Mouse (Mus musculus) inflammation-experienced regulatory T-cells (primary cell): ENCODE data around the gene Olfr1065. TPM values are rescaled to one million over a fixed set of nuclear protein-coding genes. Genes with fewer than 3 reads are reported as not detected.

Source experiments
- polyA plus RNA-seq, 2 experiments: library from polyadenylated mRNA; unstranded; fragments of 100-300 nt; shearing (Covaris generic); gene quantifications; one replicate each; pipeline ENCODE4 v1.2.1; 2017

The Olfr1065 gene
- not detected for polyA plus RNA-seq

DNA sequence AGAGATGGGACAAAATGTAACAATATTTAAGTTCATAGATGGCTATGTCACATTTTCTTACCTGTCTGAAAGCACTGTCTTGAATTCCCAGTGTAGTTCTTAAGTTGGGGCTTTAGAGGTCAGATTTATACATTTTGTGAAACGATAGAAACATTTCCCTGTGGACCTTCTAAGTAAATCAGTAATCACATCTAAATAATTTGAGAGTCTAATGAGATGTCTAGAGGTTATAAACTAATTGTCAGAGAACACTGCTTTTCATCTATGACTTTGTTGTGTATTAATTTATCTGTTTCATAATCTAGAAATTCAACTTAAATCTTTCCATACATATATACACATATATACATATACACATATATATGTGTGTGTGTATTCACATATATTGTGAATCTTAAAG, at the start of gene Olfr1065:
Olfr1065 (minus strand) TSS at position 101 of the 400 bp plus-strand sequence.

DNA sequence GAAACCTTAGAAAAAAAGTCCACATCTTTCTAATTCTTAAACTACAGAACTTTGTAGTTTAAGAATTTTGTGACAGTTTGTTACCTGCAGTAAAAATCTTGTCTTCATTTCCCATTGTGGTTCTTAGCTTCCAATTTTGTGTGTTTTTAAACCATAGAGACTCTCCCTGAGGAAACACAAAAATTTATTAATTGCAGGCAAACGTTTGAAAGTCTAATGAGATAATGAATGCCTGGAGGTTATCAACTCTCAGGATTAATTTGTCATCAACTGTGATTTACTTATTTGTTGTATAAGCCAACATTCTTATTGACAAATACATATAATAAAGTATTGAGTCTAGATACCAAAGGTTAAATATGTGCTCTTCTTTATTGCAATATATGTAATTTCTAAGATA, 36.9 kb upstream of the Olfr1065 start, which contains the start of gene Olfr228:
Olfr228 (minus strand) TSS at position 101 of the 400 bp plus-strand sequence.

GRCm38 (mm10) chr2:86456169-86456568, 5.8 kb upstream of the Olfr1065 start, which contains the start of gene Olfr1066:
Gene Olfr1066 (minus strand): TSS chr2:86456269.

DNA sequence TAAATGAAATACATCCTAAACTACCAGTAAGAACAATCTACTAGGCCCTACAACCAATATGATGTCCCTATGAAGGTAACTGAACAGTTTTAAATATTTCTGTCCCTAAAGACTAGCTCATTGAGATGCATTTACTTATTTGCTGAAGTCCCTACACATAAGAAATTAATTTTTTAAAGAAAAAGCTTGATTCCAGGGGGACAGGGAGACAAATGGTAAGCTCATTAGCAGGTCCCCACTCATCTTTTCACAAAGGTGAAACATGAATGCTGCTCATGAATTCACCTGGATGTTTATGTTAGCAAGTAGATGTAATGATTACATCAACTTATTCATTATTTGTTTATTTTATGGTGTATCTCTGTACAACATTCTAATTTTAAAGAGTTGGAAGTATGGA, 23.7 kb downstream of the Olfr1065 start, which contains the start of gene Olfr1062:
Olfr1062 (minus strand) TSS at position 101 of the 400 bp plus-strand sequence.

DNA sequence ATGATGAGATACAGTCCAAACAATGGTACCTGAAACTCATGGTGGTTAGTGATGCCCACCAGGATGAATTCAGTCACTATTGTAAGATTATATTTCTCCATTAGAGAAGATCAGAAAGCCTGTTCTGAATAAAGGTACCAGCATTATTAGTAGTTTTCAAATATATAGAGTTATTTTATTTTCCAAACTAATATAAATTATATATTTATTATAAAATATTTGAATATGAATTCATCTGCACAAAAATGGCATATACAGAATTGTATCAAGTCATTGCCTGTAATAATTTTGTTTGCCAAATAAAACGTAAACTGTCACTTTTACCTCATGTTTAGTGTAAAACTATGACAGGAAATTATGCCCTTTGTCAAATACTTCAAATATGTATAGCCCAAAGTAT, 36.4 kb downstream of the Olfr1065 start, which contains the start of gene Olfr1061:
Olfr1061 (minus strand) TSS at position 101 of the 400 bp plus-strand sequence.

Other genes with a start within 250 kb of the Olfr1065 start
- not detected for gene Olfr1045, start 247.6 kb downstream of the Olfr1065 start, polyA plus RNA-seq
- gene Olfr1046, start 231.3 kb downstream of the Olfr1065 start, polyA plus RNA-seq, result not detected
- gene Olfr1047, start 219.2 kb downstream of the Olfr1065 start, polyA plus RNA-seq, result not detected
- not detected for gene Olfr1048, start 210.3 kb downstream of the Olfr1065 start, polyA plus RNA-seq
- gene Olfr1049, start 192.3 kb downstream of the Olfr1065 start, polyA plus RNA-seq, result under 1 TPM in 1 of 2 experiments, not detected in 1; 0.64 TPM
- not detected for gene Olfr1051, start 171.5 kb downstream of the Olfr1065 start, polyA plus RNA-seq
- gene Olfr1052, start 158.1 kb downstream of the Olfr1065 start, polyA plus RNA-seq, result under 1 TPM in 1 of 2 experiments, not detected in 1; 0.20 TPM
- not detected for gene Olfr1053, start 135.3 kb downstream of the Olfr1065 start, polyA plus RNA-seq
- not detected for gene Olfr1054, start 115.2 kb downstream of the Olfr1065 start, polyA plus RNA-seq
- not detected for gene Olfr1055, start 100.3 kb downstream of the Olfr1065 start, polyA plus RNA-seq
- not detected for gene Olfr1056, start 88.1 kb downstream of the Olfr1065 start, polyA plus RNA-seq
- not detected for gene Olfr1057, start 72.2 kb downstream of the Olfr1065 start, polyA plus RNA-seq
- gene Olfr1058, start 62.0 kb downstream of the Olfr1065 start, polyA plus RNA-seq, result not detected
- gene Olfr1061, start 36.5 kb downstream of the Olfr1065 start, polyA plus RNA-seq, result not detected
- under 1 TPM; 0.10 to 0.16 TPM for gene Olfr1062, start 23.8 kb downstream of the Olfr1065 start, polyA plus RNA-seq
- gene Olfr1066, start 5.7 kb upstream of the Olfr1065 start, polyA plus RNA-seq, result not detected
- not detected for gene Olfr228, start 36.8 kb upstream of the Olfr1065 start, polyA plus RNA-seq
- not detected for gene Olfr1076, start 57.9 kb upstream of the Olfr1065 start, polyA plus RNA-seq
- gene Olfr1079, start 91.9 kb upstream of the Olfr1065 start, polyA plus RNA-seq, result not detected
- not detected for gene Olfr1080, start 107.6 kb upstream of the Olfr1065 start, polyA plus RNA-seq
- 1 to 10 TPM in 1 of 2 experiments, not detected in 1; 2.6 TPM for gene Olfr1082, start 148.4 kb upstream of the Olfr1065 start, polyA plus RNA-seq
- gene Olfr1084, start 189.1 kb upstream of the Olfr1065 start, polyA plus RNA-seq, result not detected
- not detected for gene Olfr1085, start 211.4 kb upstream of the Olfr1065 start, polyA plus RNA-seq
- under 1 TPM in 1 of 2 experiments, not detected in 1; 0.40 TPM for gene Olfr1086, start 229.5 kb upstream of the Olfr1065 start, polyA plus RNA-seq
- under 1 TPM in 1 of 2 experiments, not detected in 1; 0.28 TPM for gene Olfr1087, start 247.8 kb upstream of the Olfr1065 start, polyA plus RNA-seq